Mouse (Mus musculus): ENCODE results near the gene Mios.

Mios gene

DNA sequence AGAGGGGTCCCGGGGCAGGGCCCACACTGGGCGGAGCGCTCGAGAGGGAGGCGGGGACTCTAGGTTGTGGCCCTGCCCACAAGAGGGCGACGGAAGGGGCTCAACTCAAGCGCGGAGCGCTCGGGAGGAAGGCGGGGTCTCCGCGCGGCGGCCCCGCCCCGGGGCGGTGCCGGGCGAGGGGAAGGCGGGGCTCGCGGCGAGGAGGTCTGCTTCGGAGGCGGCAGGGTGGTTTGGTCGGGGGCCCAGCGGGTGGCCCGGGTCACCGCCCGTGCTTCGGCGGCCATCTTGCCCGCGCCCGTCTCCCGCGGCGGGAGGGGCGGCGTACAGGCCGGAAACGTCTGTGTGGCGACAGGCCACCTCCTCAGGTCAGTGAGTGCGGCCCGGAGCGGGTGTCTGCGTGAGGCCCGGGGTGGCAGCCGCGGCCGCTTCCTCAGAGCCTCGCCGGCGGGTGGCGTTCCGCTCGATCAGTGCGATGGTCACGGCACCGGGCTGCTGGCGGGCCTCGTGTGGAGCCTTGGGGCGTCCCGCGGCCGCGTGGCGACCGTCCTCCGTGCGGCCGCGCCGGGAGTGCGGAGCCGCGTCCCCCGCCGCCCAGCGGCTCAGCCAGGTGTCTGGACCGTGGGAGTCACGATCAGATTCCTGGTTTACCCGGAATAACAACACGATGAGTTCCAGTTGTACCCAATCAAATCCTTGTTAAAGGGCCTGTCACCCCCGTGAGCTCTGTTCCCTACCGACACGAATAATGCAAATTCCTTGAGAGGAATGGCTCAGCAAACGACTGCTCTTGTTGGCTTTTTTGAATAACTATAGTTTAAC, at the start of gene Mios:
TSS of gene Mios (plus strand) at position 176 of the 819 bp plus-strand sequence.
- peak; percentile 93 for DNase-seq

DNA sequence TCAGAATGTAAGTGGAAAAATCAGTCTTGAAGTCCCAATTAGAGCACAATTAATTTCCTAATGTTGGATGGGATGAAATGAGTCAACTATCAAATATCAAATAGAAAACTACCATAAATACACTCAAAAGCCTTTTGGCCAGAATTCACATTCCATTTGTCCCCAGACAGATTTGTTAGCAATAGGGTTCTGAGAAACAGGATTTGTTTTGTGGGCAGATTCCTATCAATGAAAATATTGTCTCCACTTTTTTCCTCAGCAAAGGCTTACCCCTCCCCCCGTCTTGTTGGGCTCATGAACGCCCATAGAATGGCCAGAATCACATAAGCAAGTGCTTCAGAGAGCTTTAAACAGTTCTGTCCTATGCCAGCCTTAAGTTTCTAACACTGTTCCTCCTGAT, 49.0 kb upstream of the Mios start:
- no peak for DNase-seq

DNA sequence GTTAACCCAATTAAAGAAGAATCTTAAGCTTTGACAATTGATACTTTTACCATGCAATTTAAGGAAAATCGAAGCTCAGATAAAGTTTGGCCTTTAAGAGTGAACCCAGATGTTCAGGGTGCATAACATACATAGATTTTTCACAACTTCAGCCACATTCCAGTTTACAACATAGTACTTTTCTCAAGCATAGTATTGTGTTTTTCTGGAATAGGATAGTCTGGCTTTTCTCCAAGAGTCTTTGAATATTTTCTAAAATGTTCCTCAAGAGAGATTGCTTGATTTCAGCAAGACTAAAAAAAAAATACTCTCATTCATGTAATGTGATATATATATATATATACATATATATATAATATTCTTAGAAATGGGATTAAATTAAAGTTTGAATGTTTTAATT, 44.3 kb upstream of the Mios start:
- no peak for DNase-seq

DNA sequence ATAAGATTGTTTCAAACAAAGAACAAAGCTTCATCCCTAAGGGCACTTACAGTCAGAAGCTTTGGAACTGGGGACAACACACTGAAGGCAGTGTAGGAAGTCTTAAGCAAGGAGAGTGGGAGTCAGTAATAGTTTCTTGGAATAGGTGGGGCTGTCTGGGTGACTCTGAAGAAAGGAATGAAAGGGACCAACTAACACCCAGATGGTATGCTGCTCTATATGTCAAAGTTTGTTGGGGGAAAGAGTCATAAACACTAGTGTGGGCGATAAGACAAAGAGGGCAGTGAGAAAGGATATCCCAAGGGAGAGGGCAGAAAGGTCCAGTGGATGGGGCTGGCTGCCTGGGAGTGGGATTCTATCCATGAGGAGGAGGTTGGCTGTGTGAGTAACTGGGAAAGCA, 36.9 kb upstream of the Mios start:
- DNase-seq: no peak

DNA sequence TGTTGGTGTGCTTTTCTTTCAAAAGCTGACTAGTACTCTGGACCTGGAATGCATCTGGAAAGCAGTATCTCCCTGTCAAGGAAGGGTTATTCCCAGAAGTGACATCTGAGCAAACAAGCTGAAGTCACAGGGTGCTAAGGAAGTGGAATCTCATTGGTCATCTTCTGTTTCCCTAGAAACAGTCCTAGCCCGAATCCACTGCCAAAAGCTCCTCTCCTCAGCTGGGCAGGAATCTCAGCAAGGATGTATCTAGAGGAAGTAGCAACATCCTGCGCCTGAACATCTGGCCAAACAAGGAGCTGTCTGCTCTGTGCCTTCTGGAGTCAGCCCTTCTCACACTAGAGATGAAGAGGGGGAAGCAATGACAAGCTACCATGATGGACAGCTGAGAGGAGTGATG, 35.0 kb upstream of the Mios start:
- no peak for DNase-seq

DNA sequence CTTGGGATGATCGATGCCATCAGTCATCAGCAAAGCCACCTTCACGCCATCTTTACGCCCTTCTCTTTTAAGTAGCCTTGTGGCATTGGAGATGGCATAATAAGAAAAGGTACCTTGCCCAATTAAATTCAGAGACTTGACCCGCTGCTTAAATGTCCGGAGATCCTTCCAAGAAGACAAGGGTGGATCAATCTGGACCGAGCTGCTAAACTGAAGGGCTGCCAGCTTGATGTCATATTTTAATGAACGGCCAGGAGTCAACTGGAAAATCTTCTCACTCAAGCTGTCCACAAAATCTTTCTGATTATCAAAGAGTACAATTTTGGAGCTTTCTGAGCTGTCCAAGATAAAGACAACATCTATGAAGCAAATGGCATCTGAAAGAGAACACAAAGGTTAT, 33.7 kb upstream of the Mios start:
- DNase-seq: peak; percentile 12

DNA sequence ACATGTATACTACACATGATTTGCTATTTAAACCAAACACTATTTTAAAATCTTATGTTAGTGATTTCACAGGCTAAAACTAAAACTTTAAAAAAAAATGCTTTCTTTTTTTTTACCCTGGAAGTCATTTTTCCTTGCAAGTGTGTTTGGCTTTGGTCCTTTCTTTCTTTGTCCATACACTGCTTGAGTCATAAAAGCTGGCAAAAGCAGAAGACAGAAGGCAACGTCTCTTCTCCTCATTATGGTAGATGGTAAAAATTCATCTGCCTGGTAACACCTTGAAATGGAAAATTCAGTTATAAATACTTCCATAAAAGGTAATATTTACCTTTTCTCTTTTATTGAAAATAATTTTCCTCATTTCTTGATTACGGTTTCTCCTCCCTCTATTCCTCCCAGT, 32.9 kb upstream of the Mios start:
- no peak for DNase-seq

DNA sequence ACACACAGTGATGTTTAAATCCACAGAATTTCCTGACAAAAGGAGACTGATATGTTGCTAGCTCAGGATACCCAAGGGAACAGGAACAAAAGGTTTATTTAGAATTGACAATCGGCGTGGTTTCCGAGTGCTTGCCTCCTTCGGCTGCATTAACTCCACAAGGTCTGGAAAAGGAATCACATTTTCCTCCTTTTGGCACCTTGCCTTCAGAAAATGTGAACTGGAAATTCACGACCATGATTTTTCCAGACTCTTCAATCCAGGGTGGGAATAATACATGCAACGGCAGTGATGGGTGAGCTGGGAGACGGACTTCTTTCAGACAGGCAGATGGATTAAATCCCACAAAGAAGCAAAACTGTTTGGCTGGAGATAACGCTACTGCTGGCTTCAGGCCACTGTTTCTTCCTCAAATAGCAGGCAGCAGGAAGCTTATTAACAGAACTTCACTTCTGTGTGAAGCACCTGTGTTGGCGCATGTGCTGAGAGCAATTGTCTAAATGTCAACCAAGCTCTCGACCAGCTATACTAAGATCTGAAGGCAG, 30.6 kb upstream of the Mios start:
- peak; percentile 33 for DNase-seq

DNA sequence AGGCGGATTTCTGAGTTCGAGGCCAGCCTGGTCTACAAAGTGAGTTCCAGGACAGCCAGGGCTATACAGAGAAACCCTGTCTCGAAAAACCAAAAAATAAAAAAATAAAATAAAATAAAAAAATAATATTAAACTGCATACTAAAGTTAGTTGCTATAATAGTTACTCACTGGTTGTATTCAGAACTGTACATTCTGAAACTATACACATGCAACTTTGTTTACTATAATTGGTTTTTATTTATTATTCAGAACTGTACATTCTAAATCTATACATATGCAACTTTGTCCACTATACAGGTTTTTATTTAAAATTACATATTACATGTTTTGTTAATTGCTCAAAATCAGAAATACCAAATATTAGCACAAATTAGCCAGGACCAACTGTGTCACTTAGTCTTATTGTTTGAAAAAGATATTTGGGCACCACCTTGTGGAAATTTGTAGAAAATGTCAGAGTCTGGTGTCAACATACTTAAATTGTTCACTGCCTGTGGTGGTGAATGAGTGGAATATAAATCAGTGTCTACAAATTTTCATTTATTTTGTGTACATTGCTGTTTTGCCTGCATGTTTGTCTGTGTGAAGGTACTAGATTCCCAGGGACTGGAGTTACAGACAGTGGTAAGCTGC, 20.3 kb upstream of the Mios start:
- DNase-seq: no peak

DNA sequence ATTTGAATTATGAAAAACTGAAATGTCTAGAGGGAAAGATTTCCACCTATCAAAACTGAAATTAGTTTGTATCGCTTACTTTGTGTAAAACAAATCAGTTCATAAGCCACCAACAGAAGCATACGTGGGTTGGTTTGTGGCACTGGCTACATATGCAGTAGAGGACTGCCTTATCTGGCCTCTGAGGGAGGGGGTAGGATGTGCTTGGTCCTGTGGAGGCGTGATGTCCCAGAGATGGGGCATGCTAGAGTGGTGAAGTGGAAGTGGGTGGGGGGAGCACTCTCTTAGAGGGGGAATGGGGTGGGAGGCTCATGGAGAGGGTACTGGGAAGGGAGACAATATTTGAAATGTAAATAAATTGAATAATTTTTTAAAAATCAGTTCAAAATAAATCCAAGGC, 19.1 kb upstream of the Mios start:
- no peak for DNase-seq

DNA sequence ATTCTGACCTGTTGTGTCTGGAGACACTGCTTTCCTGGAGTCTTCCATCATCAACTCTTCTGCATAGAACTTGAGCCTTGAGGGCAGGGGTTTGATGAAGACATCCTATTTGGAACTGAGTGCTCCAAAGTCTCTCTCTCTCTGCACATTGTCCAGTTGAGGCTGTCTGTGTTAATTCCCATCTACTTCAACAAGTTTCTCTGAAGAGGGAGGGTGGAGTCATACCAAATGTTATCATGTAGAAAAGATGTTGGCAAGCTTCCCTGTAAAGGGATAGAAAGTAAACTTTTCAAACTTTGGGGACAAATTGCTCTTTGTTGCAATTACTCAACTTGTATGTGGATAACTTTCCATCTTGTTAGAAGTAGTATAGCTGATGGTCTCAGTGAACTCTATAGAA, 16.5 kb upstream of the Mios start, which contains the start of gene Col28a1:
TSS of gene Col28a1 (minus strand) at position 101 of the 400 bp plus-strand sequence.
- no peak for DNase-seq

DNA sequence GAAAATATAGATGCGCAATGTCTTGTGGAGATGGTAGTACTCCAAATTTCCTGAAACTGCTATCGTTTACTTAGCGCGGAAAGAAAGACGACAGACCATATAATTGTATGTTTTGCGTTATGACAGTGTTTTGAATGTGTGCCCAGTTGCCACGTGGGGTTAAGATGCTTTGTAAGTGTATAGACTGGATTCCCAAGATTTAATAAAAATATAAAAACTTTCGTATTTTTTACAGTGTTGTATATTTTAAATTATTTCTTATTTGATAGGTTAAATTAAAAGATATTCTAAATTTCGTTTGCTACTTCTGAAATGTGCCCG, 804 bp downstream of the Mios start:
- no peak for DNase-seq

DNA sequence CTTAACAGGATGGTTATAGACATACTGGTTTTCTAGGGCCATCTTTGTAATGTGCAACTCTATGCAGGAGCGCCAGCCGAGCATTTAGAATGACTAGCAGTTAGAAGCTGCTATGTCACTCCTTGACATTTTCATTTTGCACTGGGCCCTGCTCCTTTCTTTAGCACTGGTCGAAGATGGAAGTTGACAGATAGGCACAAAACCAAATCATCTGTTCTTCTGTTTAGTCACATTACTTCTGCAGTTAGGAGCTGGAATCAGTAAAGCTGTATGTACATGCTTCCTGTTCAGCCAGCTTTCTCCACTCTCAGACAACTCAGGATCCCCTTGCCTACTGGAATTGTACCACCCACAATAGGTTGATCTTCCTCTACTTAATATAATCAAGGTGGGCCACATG, 1.6 kb downstream of the Mios start:
- no peak for DNase-seq

DNA sequence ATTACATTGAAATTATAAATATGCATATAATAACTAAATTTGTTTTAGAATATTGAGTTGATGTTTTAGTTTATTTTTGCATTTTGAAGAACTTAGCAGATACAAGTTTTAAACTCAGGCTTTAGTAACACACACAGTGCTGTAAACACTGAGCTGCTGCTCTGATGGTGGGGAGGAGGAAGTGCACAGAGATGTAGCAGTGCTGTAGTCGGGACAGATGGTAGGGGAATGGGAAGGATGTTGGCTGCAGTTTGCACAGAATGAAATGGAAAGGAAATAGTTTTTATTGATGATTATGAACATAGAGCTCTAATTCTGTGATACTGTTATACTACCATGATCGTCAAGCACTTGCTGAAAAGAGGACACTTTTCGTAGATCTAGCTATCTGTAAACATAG, 18.0 kb downstream of the Mios start:
- DNase-seq: no peak

DNA sequence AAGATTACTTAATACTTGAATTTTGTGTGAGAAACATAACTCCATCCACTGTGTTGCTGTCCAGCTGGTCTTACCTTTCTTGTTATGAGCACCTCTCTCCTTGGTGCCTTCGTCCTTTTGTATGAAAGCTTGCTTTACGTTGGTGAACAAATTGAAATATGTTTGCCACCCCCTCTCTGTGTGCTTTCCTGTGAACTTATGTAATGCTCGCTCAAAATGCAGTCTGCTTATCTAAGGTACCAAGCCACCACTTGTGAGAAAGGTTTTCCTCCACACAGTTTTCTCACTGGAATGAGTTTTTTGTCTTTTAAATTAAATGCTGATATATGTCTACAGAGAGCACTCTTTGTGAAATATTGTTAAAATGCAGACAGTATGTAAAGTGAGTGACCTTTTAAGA, 19.6 kb downstream of the Mios start:
- no peak for DNase-seq

DNA sequence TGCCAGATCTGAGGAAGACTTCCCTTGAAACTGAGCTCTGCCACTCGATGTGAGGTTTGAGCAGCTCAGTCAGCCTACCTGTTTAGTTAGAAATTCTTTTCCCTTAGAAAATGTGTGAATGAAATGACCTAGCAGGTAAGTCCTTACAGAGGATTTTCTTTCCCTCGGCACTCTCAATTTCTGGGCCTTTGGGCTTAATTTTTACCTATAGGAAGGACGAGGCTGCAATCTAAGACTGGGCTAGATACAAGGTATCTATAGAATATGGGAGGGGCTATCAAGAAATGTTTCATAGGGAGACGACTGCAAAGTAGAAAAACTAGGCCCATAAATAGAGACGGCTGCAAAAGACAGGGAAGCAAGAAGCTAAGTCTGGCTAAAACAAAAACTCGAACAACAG, 49.3 kb downstream of the Mios start:
- no peak for DNase-seq

DNA sequence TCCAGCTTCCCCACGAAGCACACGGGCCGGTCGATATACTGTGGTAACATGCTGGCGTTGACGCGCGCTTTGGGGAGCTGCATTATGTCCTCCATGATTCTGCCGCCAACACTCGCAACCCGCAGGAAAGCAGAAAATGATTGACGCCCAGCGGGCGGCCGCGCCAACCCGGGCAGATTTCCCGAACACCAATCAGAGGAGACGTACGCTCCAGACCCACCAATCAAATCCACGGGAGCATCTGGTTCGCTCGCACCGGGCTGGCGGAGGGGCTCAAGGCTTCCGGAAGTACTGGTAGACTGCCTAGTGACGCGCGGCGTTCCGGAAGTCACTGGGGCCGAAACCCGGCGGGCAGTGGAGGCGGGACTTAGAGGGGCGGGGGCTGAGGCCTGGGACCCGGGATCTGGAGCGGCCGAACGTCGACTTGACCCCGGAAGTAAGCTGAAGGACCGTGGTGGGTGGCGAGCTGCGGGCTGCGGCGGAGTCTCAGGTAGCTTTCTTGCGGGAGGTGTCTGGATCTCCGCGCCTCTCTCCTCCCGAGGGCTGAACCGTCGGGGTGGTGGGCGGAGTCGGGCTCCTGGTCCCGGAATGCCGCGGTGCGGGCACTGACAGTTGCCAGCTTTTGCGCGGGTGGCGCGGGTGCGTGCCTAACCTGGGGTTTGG, 50.1 kb downstream of the Mios start, which contains the start of the genes Rpa3, Umad1 and Gm45062:
TSS of gene Rpa3 (minus strand) at position 170 of the 663 bp plus-strand sequence.
TSS of gene Umad1 (plus strand) at position 285 of the 663 bp plus-strand sequence.
TSS of gene Gm45062 (plus strand) at position 447 of the 663 bp plus-strand sequence.
- peak; percentile 99 for DNase-seq

DNA sequence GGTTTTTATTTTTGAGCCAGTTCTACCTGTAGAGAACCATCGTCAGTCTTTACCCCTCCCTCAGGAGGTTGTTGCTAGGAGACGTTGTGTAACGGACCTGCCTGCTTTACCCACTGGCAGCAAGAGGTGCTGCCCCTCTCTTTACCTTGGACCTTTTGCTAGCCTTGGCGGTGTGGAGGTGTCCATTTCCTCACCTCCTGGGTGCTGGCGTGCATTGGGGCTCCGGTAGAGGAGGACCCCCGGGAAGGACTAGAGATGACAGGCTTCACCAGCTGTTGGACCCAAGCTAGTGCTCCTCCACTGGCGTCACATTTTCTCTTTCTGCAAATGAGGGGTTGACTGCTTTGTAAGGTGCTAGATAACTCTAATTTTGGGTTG, 50.6 kb downstream of the Mios start:
- DNase-seq: no peak

DNA sequence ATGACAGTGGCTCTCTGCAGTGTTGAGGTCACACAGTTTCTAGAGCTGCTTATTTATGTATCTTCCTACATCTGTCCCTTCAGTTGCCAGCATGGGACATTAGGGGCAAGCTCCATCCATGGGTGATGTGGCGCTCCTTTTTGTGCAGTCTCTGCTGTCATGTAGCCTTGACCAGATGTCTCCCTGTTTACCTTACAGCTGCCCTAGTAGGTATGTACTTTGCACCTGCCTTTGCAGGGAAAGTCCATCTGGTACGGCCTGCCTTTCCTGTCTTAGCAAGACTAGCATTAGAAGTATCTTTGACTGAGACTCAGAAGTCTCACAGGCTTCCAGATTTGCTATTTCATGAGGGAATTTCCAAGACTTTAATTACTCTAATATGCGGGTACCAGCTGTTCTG, 62.0 kb downstream of the Mios start:
- no peak for DNase-seq

DNA sequence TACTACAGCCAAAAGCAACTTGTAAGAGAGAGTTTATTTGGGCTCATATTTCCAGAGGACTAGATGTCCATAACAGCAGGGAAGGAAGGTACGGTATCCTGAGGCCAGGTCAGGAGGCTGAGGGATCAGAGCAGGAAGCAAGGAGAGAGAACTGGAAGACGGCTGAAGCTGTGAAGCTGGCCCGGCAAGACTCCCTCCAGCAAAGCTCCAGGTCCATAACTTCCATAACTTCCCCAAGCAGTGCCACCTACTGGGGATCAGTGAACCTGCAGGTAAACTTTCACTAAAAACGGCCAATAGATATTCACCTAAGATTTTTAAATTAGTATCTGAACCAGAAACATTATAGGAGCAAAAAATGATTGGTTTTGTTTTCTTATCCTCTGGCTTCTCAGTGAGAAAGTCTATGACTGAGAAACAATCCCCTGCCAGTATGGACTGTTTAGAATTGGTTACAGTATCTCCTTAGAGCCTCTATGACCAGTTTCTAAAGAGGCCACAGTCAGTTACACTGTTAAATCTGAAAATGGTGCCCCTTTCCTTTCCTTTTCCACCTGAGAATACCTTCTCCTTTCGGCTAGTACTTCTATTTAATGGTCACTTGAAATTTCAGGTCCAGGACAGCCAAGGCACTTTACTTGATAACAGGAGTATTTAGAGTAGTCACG, 65.5 kb downstream of the Mios start:
- peak; percentile 44 for DNase-seq

DNA sequence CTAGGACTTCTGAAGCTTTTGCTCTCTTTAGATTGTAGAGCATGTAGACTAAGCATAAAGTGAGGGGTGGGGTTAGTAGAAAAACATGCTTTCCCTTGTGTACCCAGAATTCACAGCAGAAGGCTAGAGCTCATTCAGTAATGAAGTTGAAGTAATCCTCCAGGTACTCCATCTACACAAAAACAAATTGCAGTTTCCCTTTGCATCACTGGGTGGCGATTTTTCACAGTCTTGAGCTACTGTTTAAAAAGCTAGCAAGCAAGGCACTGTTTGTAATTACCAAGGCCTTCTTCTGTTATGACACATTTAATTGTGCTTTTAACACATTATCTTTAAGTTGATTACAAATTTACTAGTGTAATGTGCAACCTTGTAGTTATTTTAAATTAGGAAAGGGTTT, 66.1 kb downstream of the Mios start:
- DNase-seq: peak; percentile 78

DNA sequence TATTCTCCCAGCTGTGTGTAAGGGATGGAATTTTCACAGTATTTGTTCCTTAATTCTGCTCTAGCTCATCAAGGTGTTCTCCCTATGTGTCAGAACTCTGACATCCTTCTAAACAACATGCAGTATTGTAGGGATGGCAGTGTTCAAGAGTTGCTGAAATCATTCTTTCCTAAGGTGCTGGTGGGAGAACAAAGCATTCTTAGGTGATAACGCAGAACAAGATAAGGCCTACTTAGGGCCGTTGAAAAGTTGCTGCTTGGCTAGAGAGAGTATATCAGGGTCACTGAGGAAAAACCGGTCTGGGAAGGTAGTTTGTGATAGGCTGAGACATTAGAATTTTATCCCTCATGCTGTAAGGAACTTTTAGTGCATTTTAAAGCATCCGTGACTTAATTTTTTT, 67.4 kb downstream of the Mios start:
- DNase-seq: no peak

DNA sequence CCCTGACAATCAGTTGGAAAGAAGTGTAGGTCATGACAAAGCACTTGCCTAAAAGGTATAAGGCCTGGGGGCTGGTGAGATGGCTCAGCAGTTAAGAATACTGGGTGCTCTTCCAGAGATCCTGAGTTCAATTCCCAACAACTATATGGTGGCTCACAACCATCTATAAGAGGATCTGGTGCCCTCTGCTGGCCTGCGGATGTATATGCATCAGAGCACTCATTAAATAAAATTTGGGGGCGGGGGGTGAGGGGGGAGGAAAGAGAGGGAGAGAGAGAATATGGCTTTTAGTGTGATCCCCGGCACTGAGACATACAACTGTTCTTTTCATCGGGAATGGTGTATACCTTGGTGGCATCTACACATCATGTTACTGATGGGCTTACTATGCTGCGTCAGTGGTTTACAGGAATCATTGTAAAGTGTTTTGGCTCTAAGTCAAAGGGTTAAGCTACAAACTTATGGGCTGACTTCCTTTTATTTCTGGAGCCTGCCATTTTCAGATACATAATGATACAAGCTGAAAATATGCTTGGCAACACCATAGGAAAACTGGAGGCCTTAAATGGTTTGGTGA, 69.5 kb downstream of the Mios start:
- DNase-seq: no peak

Data from cerebellum, adult 9-11 months (tissue).